Mouse (Mus musculus) left cerebral cortex, adult 11 months (tissue): ENCODE measurements at regions not wholly inside any gene's neighbourhood (a gene's known extent, or its start where the extent isn't known, plus 50 kb on each side); places are given as distances from the start of the nearest gene placed in this dataset.

Experiments used
- DNase-seq: peaks from one replicate; pipeline ENCODE4 v3.0.0; 2022; ENCODE audit warnings: low spot score

- DNase-seq, result no peak
Observed at GRCm38 (mm10) chr3:144137483-144137882, 67.5 kb downstream of the Lmo4 start.

- DNase-seq, result no peak
Observed at GRCm38 (mm10) chr3:144136432-144136831, 68.6 kb downstream of the Lmo4 start.

DNA sequence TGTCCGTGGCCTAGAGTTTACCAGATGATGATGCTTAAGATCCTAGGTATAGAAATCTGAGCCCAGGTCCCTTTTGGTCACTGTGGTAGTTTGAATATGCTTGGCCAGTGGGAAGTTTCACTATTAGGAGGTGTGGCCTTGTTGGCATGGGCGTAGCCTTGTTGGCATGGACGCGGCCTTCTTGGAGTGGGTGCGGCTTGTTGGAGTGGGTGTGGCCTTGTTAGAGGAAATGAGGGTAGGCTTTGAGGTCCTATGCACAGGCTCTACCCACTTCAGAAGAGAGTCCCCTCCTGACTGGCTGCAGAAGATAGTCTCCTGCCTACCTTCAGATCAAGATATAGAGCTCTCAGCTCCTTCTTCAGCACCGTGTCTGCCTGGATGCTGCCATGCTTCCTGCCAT lies 69.4 kb downstream of the Lmo4 start:
- no peak for DNase-seq

DNA sequence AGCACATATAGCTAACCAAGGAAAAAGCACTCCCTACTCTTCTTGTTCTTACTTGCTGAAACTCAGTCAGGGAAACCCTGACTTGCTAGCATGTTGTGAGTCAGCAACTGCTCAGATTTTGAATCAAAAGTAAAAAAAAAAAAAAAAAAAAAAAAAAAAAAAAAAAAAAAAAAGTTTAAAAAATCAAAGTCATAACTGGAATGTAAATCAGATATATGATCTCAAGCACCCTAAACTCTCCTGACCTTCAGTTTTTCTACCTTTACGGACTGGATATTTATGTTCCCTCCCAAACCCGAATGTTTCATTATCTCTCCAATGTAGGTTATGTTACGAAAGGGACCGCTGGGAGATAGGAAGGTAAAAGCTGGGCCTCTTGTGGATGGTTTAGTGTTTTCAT lies 77.0 kb downstream of the Lmo4 start:
- DNase-seq, result no peak

GRCm38 (mm10) chr3:144124353-144124752 lies 80.7 kb downstream of the Lmo4 start:
- peak; percentile 2 for DNase-seq

- DNase-seq, result no peak
Observed at GRCm38 (mm10) chr3:144123361-144124072, 81.5 kb downstream of the Lmo4 start.

- no peak for DNase-seq
Observed at GRCm38 (mm10) chr3:144119076-144119475, 85.9 kb downstream of the Lmo4 start.

DNA sequence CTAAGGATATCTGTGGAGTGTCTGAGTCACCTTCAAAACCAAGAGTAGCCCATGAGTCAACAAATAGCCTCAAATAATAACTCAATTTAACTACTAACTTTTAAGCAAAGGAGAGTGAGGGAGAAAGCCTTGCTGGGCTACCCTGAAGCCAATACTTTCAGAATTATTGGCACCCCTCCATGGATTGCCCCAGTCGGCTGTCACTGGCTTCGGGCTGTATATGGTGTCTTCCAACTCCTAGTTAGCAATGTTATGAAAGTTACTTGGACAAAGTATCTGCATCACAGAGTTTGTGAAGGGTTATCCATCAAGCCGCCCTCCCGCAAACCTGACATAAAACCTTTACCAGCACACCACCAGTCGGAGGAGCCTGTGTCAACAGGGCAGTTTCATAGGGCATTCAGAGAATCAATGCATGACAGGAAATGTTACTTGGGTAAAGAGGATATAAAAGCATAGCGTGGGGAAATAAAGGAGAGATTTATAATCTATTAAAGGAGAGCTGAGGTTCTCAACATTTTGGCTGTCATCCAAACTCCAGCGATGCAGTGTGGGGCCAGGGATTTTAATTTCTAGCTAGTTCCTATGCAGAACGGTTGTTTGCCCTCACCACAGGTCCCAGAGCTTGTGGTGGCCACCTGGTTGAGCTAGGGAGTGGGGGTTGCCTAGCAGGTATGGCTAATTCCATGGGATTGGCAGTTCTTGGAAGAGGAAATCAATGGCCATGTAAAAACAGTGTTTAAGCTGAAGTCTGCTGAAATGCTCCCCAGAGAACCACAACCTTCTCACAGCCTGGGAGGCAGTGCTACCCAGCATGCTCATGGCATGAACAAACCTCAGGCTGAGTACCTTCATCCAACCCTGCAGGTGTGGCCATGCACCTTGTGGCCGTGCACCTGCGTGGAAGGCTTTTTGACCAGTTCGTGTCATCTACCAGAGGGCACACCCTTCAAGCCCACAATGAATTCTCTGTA lies 91.1 kb downstream of the Lmo4 start:
- DNase-seq, result no peak

DNA sequence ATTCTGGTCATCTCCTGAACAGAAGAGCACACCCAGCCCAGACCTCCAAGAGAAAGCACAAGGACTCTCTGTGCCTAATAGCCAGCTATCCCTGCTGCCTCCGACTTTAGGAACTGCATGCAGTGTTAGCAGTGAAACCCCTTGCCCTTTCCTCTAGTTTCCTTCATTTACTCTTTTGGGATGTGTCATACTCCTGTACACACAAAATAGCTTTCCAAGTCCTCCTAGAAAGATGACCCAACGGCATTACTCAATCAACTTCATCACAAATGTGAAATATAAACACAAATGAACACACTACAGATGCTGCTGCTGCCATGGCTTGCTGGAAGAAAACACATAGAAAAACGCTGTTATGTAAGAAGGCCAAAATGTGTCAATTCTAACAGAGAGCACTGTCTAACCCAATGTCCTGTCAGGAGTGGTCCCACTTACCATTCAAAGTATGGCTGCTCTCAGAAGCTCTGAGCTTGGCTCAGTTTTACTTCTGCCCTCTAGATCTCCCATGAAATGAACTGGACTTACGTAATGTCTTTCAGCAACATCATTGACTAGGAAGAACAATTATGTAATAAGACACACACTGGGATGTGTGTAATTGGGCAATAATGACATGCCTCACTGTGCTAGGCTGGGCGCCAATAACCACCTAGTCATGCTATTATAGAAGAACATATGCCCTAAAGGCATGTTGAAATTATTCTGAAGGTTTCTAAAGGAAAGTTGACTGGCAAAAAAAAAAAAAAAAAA lies 94.5 kb downstream of the Lmo4 start:
- no peak for DNase-seq

GRCm38 (mm10) chr3:144109769-144110168 lies 95.3 kb downstream of the Lmo4 start:
- no peak for DNase-seq

DNA sequence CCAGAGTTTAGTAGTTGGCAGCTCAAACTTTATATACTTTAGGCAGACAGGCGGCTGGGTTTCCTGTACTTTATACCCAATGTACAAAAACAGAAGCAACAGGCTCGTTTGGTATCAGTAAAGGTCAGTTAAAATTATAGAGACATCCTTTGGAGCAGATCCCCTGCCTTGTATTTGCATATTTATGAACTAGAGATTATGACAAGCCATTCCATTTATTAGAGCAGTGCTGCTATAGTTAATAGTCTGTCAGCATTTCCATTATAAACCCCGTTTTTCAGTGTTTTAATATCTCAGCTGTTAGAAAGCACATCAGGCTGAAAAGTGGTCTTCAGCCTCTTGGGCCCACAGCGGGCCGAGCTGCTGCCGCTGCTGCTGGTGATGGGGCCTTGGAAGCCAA lies 96.7 kb downstream of the Lmo4 start:
- no peak for DNase-seq

GRCm38 (mm10) chr3:144107664-144108063 lies 97.4 kb downstream of the Lmo4 start:
- no peak for DNase-seq

DNA sequence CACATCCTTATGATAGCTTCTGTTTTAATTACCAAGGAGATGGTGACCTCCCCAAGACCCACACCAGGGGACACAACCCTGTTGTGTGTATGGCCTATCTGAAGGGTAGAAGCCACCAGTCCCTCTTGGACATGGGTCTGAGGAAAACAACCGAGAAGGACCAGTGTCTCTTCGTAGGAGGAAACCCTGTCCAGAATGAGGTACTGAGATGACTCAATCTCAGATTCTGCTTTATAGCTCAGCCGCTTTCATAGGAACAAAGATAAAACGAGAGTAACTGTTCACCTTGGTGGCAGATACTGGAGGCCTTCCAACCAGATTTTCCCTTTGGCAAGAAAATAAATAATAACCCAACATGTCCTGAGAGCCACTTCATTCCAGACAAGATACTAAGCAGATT lies 100.7 kb downstream of the Lmo4 start:
- DNase-seq, result no peak

GRCm38 (mm10) chr3:144099444-144099843 lies 105.6 kb downstream of the Lmo4 start:
- DNase-seq, result no peak

- no peak for DNase-seq
Observed at GRCm38 (mm10) chr3:144098762-144099161, 106.3 kb downstream of the Lmo4 start.

DNA sequence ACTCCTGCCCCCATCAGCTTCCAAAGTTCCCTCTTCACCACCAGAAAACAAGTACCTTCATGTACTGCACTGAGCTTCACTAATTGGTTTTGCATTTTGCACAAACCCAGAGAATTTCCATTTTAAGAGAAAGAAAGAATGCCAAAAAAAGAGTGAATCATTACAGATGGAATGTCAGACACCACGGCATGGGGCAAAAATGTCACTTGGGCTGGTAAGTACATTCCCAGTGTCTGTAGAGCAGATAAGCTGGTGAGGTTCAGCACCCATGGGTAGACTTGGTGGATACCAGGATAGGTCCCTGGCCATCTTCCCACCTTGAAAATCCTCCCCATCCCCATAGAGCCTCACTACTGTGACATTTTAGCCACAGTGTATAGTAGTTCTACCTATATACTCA lies 113.8 kb downstream of the Lmo4 start:
- DNase-seq, result no peak

DNA sequence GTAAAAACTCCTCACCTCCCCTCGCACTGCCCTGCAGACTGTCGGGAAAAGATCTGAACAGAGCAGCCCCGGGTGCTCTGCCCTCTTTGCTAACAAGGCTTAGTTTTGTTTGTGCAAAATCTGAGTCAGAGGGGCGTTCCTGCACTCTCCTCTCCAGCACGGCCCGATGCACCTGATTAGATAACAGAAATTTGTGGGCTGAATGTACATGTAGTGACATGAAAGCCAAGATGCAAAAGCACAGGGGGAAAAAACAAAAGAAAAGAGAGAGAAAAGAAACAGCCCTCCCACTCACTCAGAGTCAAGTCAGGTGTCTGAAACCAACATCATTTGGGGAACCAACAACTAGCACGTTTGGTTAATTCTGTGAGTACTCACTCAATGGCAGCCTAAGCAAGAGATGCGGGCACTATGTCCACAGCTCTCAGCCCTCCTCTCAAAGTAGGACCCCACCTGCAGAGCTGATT lies 115.2 kb downstream of the Lmo4 start:
- no peak for DNase-seq

- DNase-seq, result no peak
Observed at GRCm38 (mm10) chr3:144088261-144088884, 116.6 kb downstream of the Lmo4 start.

GRCm38 (mm10) chr3:144087771-144088170 lies 117.2 kb downstream of the Lmo4 start:
- DNase-seq, result no peak

GRCm38 (mm10) chr3:144086176-144086575 lies 118.8 kb downstream of the Lmo4 start:
- no peak for DNase-seq

DNA sequence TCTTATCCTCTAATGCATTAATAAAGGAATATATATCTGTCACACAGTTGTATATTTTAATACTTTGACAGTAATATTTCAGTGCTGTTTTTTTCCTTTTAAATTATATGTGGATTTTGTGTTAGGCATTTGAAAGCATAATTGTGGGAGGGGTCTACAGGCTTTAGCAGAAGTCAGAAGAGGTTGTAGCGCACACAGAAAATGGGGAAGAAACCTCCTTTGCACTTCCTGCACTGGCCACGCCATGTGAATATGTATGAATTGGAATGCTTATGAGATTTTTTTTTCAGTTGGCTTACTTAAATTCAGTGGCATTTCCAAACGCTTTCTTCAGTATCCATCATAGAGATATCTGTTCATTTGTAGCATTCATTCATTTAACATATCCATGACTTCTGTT lies 125.1 kb downstream of the Lmo4 start:
- DNase-seq, result no peak
